Mouse (Mus musculus) 3T3-L1 (cell line): ENCODE measurements around the gene Tango6.
A peak's percentile ranks its signal among the peaks of the same experiment; 100 is the strongest.

Source experiments
- DNase-seq: peaks from one replicate; pipeline ENCODE4 v3.0.0-alpha.2; 2015; ENCODE audit warnings: low read depth, low spot score

The Tango6 gene

DNA sequence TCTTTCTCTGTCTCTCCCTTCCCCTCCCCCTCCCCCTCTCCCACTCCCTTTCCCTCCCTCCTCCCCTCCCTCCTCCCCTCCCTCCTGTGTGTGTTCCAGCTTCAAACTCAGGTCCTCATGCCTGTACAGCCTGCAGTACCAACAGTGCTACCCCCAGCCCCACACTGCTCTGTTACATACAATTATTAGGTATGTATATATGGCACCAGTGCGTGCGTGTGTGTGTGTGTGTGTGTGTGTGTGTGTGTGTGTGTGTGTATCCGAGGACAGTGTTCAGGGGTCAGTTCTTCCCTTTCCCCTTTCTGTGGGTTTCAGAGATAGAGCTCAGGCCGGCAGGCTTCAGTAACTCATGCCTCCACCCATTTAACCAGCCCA, 134.3 kb downstream of the Tango6 start:
- DNase-seq = no peak

GRCm38 (mm10) chr8:106818626-106819515, 136.0 kb downstream of the Tango6 start:
- peak; percentile 54 for DNase-seq

DNA sequence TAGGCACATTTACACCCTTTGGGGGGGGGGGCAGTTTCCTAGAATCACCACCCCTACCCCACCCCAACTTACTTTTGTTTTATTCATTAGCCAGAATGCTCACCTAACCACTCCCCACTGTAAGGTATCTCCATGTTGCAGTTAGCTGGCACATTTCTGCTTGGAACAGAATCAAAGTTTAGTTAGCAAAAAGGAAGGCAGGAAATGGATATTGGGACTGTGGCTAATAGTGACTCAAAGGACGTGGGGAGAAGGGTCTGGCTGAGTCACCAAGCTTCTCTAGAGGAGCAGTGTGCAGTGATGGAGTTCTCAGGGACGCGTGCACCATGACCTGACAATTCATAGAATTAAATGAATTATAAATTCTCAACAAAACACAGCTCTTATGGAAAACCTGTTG, 136.7 kb downstream of the Tango6 start:
- DNase-seq = peak; percentile 37

- DNase-seq = no peak
Observed at GRCm38 (mm10) chr8:106820553-106821515, 138.0 kb downstream of the Tango6 start.

- no peak for DNase-seq
Observed at GRCm38 (mm10) chr8:106828921-106829320, 146.1 kb downstream of the Tango6 start.

DNA sequence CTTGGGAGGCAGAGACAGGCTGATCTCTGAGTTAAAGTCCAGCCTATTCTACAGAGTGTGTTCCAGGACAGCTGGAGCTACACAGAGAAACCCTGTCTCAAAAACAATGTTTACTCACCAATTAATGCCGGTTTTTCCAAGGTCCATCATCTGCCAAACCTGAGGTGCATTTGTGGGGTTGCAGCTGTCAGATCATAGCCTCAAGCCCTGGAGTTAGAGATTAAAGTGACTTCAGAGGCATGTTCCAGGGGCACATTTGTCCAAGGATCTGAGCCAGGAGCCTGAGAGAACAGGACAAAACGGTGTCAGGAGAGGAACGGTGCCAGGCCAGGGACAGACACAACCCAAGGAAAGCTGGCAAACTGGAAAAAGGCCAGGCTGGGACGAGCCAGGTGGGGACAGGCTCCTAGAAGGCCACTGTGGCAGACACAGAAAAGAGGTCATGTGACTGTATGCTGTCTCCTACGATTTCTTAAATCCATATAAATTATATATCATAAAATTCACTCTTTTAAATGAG, 146.7 kb downstream of the Tango6 start:
- DNase-seq = no peak

- DNase-seq = no peak
Observed at GRCm38 (mm10) chr8:106834899-106835298, 152.0 kb downstream of the Tango6 start.

DNA sequence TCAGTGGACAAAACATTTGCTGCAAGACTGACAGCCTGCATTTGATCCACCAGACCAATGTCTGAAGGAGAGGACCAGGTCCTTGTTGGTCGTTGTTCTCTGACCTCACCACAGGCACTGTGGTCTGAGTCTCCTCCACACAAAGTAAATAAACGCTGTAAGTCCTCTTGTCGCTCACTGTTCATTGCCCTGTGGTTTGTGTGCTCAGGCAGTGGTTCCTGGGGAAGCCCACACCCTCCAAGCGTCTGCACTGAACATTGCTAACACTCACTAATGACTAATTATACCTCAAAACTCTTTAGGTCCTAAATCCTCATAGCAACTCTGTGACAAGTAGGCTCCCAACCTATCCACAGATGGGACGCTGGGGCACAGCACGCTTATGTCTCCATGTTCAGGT, 153.7 kb downstream of the Tango6 start:
- no peak for DNase-seq

DNA sequence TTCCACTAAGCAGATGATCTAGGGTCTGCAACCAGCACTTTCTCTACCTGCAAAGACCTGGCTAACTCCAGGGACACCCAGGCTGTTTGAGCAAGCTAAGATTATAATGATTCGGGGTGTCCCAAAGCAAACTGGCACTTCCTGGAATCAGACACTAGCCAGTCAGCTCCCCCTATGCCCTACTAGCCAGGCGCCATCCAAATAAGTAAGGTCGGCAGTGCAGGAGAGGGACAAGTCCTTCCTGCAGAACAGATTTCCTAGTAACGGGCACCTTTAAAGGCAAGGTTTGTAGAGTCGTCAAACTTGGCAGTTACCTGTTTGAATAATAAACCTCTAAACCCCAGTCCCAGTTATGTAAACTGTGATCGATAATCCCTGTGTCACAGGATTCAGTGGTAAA, 155.9 kb downstream of the Tango6 start:
- DNase-seq = no peak

- DNase-seq = no peak
Observed at GRCm38 (mm10) chr8:106839209-106840001, 156.5 kb downstream of the Tango6 start.

DNA sequence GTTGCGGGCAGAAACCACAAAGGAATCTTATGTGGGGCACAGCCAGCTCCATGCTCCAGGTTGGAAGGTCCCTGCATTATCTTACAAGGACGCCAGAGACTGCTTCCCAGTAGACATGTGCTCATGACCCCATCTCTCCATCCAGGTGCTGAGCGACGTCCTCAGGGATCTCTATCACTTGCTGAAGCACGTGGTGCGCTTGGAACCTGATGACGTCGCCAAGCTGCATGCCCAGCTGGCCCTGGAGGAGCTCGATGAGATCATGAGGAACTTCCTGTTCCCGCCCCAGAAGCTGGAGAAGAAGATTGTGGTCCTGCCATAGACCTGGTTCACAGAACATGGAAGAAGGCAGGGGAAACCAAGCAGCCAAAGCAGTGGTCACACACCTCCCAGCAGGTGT, 167.2 kb downstream of the Tango6 start:
- no peak for DNase-seq

GRCm38 (mm10) chr8:106854534-106855241, 171.8 kb downstream of the Tango6 start:
- no peak for DNase-seq

- DNase-seq = no peak
Observed at GRCm38 (mm10) chr8:106855242-106855562, 172.3 kb downstream of the Tango6 start.

GRCm38 (mm10) chr8:106862845-106863244, 180.0 kb downstream of the Tango6 start:
- no peak for DNase-seq

- DNase-seq = no peak
Observed at GRCm38 (mm10) chr8:106865354-106865753, 182.5 kb downstream of the Tango6 start.

DNA sequence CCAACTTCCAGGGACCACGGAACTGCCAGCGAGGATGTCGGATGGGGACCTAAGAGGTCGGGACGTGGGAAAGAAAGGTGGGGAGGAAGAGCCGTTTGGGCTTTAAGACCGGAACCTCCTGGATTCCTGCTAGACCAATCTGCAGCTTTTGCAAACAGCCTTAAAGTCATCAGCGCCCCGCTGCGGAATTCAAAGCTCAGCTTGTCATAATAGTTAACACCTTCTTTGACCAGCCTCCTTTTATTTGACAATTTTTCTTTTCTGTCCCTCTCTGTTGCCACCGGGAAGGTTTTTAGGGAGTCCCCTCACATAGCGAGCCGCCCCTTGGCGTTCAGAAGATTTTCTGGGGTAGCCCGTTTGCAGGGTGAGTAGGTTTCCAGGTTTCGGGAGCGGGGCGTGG, 187.2 kb downstream of the Tango6 start, which contains the start of gene Has3:
Gene Has3, plus strand, starts transcription at position 192 of the 400 bp plus-strand sequence.
- DNase-seq = no peak

- DNase-seq = no peak
Observed at GRCm38 (mm10) chr8:106870537-106871327, 187.9 kb downstream of the Tango6 start.

- no peak for DNase-seq
Observed at GRCm38 (mm10) chr8:106871328-106871926, 188.6 kb downstream of the Tango6 start.

GRCm38 (mm10) chr8:106871931-106872371, 189.1 kb downstream of the Tango6 start:
- DNase-seq = no peak
